ENCODE assay signal across 8 mouse cellular contexts in the genomic region with DNA sequence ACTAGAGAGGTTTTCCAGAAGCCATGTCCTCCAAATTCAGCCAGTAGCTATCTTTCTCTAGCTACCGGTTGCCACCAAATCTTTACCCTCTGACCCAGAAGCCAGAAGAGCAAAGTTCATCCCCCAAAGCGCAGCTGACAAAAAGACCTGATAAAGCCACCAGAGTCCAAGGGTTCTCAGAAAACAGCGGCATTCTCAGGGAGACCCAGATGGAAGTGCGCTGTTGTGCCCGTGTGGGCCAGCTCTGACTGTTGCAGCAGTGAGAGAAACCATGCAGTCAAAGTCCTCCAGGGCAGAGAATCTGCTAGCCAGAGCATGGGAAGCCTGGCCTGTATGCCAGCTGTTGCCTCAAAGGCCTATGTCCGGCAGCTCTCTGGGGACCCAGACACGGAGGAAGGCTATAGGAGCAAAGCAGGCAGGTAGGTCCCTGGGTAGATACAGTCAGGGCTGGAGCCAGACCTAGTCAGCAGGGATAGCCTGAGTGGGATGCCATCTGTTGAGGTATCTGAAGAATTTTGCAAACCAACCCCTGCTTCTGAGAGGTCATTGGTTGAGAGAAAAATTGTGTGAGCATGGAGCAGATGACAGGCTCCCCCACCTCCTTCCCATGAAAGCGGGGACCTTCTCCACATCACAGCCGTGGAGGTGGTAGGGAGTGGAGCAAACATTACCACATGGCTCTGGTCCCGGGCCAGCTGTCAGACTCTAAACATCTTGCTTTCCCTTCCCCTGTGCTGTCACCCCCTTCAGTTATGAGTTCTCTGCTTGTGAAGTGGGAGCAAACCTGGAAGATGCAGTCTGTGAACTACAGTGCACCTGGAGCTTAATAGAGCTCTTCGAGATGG. TPM values are rescaled to one million over a fixed set of nuclear protein-coding genes. Genes with fewer than 3 reads are reported as not detected.
DNase-seq lines count a peak whose midpoint lies in the region; ATAC-seq and TF ChIP-seq lines count a peak whose summit lies in the region.
"Had no signal": no experiment of that assay in that cellular context is flagged by ENCODE, and none has a peak within 500 bp of the region (broad histone marks: within the 10 kb centered on the region; RNA-seq: fewer than 3 reads in every experiment).

No protein-coding gene starts in this region.

- peak overlapping the region; percentile 11; the same call in 1 of the 2 replicates for H3K4me2 ChIP-seq in lung, postnatal 0 days (replicated peaks; ENCODE audit: low read depth, low read length)

- peak; percentile 55 for TF ChIP-seq POLR2A in embryonic fibroblast, embryonic 13.5 days (IDR thresholded peaks at IDR 0.05; ENCODE audit: low read depth, low read length)

- H3K9me3 ChIP-seq in lung, postnatal 0 days (ENCODE audit: low read length), result no peaks in the 10 kb centered on the region

- ATAC-seq in lung, postnatal 0 days, result no peak
- ATAC-seq in erythroblast, adult 5-6 weeks (replicated peaks; ENCODE audit: low FRiP score, poor library complexity, severe bottlenecking), result no peak

- peak; percentile 32 to 43 for DNase-seq in left cerebral cortex, adult 2 months (ENCODE audit: extremely low spot score in 1 of 2, low spot score in 2 of 2)
- DNase-seq in left cerebral cortex, postnatal 10 days (ENCODE audit: extremely low spot score in 1 of 2, low spot score in 2 of 2), result no peak
- peak; percentile 39 to 40 for DNase-seq in kidney, adult 8-10 months
- peak; percentile 45 for DNase-seq in lung, postnatal 0 days (ENCODE audit: low spot score)
- DNase-seq in urinary bladder, postnatal 10 days (ENCODE audit: low spot score), result no peak
- DNase-seq: thymus, adult 18-20 months had no signal

- H3K4me3 ChIP-seq in left cerebral cortex, adult 2 months, result no peak overlapping the region
- peak overlapping the region; percentile 68 for H3K4me3 ChIP-seq in embryonic fibroblast, embryonic 13.5 days (ENCODE audit: insufficient read depth, low read length)
- H3K4me3 ChIP-seq in lung, postnatal 0 days (ENCODE audit: low read depth, low read length), result no peak overlapping the region

- intact Hi-C loops in left cerebral cortex, adult 2 months (cut with DNase I), result no loop called here
- intact Hi-C loops in left cerebral cortex, postnatal 10 days (cut with DNase I), result no loop called here

- peak overlapping the region; percentile 32; the same call in 1 of the 2 replicates for H3K27ac ChIP-seq in left cerebral cortex, adult 2 months
- H3K27ac ChIP-seq in embryonic fibroblast, embryonic 13.5 days (ENCODE audit: insufficient read depth, low read length), result peak overlapping the region; percentile 16
- peak overlapping the region; percentile 66 for H3K27ac ChIP-seq in lung, postnatal 0 days (ENCODE audit: low read length)

- H3K4me1 ChIP-seq in embryonic fibroblast, embryonic 13.5 days (ENCODE audit: control insufficient read depth, insufficient read depth, low read length), result peaks cover 7% of the 10 kb centered on the region
- H3K4me1 ChIP-seq in lung, postnatal 0 days (ENCODE audit: insufficient read depth, low read depth, low read length), result peaks cover 11% of the 10 kb centered on the region; the same call in 1 of the 2 replicates

- H3K27me3 ChIP-seq in lung, postnatal 0 days (replicated peaks; ENCODE audit: insufficient read depth, low read length), result no peaks in the 10 kb centered on the region

- no peak overlapping the region for H3K9ac ChIP-seq in lung, postnatal 0 days (replicated peaks; ENCODE audit: low read depth)

- 47% methylated on average over 11 of the region's 11 CpGs for WGBS in lung, postnatal 0 days

- peaks cover 33% of the 10 kb centered on the region for H3K36me3 ChIP-seq in lung, postnatal 0 days (ENCODE audit: insufficient read depth, low read length)

- no peak for TF ChIP-seq EP300 in lung, postnatal 0 days (IDR thresholded peaks at IDR 0.05)

- TF ChIP-seq CTCF in left cerebral cortex, adult 2 months (IDR thresholded peaks at IDR 0.05), result no peak
- TF ChIP-seq CTCF in embryonic fibroblast, embryonic 13.5 days (IDR thresholded peaks at IDR 0.05; ENCODE audit: borderline replicate concordance, insufficient read depth, low read length), result no peak
- TF ChIP-seq CTCF in lung, postnatal 0 days (IDR thresholded peaks at IDR 0.05), result no peak

RNA-seq across cellular contexts. Expression of gene Tagln, which starts 3.1 kb away (rescaled TPM):
- total RNA-seq in left cerebral cortex, adult 2 months (2021), result 10 to 100 TPM in 1 of 2 experiments, 1 to 10 TPM in 1; 9.6 to 11.8 TPM
- 10 to 100 TPM in 1 of 2 experiments, 1 to 10 TPM in 1; 9.7 to 11.1 TPM for total RNA-seq in left cerebral cortex, postnatal 10 days (2021)
- 1,824 and 2,709 TPM in 2 replicates for polyA plus RNA-seq in embryonic fibroblast, embryonic 13.5 days (2011; ENCODE audit: insufficient read length, low read depth, missing spikeins)
- polyA plus RNA-seq in lung, postnatal 0 days (2015; fragmentation: Nextera tagmentation; extraction: Ambion mirVana), result 153 and 184 TPM in 2 replicates
- total RNA-seq in erythroblast, adult 5-6 weeks (2015; ENCODE audit: low replicate concordance), result 1.5 TPM in 1 of 2 replicates, not detected in the other
- total RNA-seq in erythroblast, adult 5-6 weeks (2017; ENCODE audit: low replicate concordance), result 3.1 TPM in 1 of 2 replicates, not detected in the other

RNA-seq across cellular contexts. Expression of gene Sidt2, which starts 22.3 kb away (rescaled TPM):
- 10 to 100 TPM; 86.7 to 86.9 TPM for total RNA-seq in left cerebral cortex, adult 2 months (2021)
- 100 to 1,000 TPM; 104 to 115 TPM for total RNA-seq in left cerebral cortex, postnatal 10 days (2021)
- polyA plus RNA-seq in embryonic fibroblast, embryonic 13.5 days (2011; ENCODE audit: insufficient read length, low read depth, missing spikeins), result 153 and 185 TPM in 2 replicates
- polyA plus RNA-seq in lung, postnatal 0 days (2015; fragmentation: Nextera tagmentation; extraction: Ambion mirVana), result 55.4 and 58.7 TPM in 2 replicates
- total RNA-seq in erythroblast, adult 5-6 weeks (2015; ENCODE audit: low replicate concordance), result 57.8 and 62.9 TPM in 2 replicates
- total RNA-seq in erythroblast, adult 5-6 weeks (2017; ENCODE audit: low replicate concordance), result 111 and 174 TPM in 2 replicates

RNA-seq across cellular contexts. Expression of gene Rnf214, which starts 26.1 kb away (rescaled TPM):
- total RNA-seq in left cerebral cortex, adult 2 months (2021), result 10 to 100 TPM; 83.1 to 84.3 TPM
- total RNA-seq in left cerebral cortex, postnatal 10 days (2021), result 10 to 100 TPM; 73.9 to 76.4 TPM
- 39.7 and 43.6 TPM in 2 replicates for polyA plus RNA-seq in embryonic fibroblast, embryonic 13.5 days (2011; ENCODE audit: insufficient read length, low read depth, missing spikeins)
- 29.5 and 32.3 TPM in 2 replicates for polyA plus RNA-seq in lung, postnatal 0 days (2015; fragmentation: Nextera tagmentation; extraction: Ambion mirVana)
- total RNA-seq in erythroblast, adult 5-6 weeks (2015; ENCODE audit: low replicate concordance), result 7.3 and 17.3 TPM in 2 replicates
- total RNA-seq in erythroblast, adult 5-6 weeks (2017; ENCODE audit: low replicate concordance), result 17.3 and 22.4 TPM in 2 replicates

RNA-seq across cellular contexts. Expression of gene Pcsk7, which starts 26.5 kb away (rescaled TPM):
- total RNA-seq in left cerebral cortex, adult 2 months (2021), result 10 to 100 TPM; 26.2 to 30.7 TPM
- 10 to 100 TPM; 26.2 to 26.6 TPM for total RNA-seq in left cerebral cortex, postnatal 10 days (2021)
- 19.6 and 24.0 TPM in 2 replicates for polyA plus RNA-seq in embryonic fibroblast, embryonic 13.5 days (2011; ENCODE audit: insufficient read length, low read depth, missing spikeins)
- 21.1 and 22.3 TPM in 2 replicates for polyA plus RNA-seq in lung, postnatal 0 days (2015; fragmentation: Nextera tagmentation; extraction: Ambion mirVana)
- 5.9 and 9.6 TPM in 2 replicates for total RNA-seq in erythroblast, adult 5-6 weeks (2015; ENCODE audit: low replicate concordance)
- 8.6 and 11.8 TPM in 2 replicates for total RNA-seq in erythroblast, adult 5-6 weeks (2017; ENCODE audit: low replicate concordance)

Comparison
In these comparisons a context has a peak if more than half of its experiments do, and no peak if none do; other contexts are left out.
1. DNase-seq: peak in left cerebral cortex, adult 2 months (2 of 2), kidney, adult 8-10 months (2 of 2) and lung, postnatal 0 days (single experiment); none in left cerebral cortex, postnatal 10 days (0 of 2) and urinary bladder, postnatal 10 days (single experiment).
2. H3K27ac ChIP-seq: peak in every context shown above with its lines; median percentile 66 in lung, postnatal 0 days; 32 in left cerebral cortex, adult 2 months; 16 in embryonic fibroblast, embryonic 13.5 days.